Mouse (Mus musculus): ENCODE measurements at regions not wholly inside any gene's neighbourhood (a gene's known extent, or its start where the extent isn't known, plus 50 kb on each side); places are given as distances from the start of the nearest gene placed in this dataset.

DNA sequence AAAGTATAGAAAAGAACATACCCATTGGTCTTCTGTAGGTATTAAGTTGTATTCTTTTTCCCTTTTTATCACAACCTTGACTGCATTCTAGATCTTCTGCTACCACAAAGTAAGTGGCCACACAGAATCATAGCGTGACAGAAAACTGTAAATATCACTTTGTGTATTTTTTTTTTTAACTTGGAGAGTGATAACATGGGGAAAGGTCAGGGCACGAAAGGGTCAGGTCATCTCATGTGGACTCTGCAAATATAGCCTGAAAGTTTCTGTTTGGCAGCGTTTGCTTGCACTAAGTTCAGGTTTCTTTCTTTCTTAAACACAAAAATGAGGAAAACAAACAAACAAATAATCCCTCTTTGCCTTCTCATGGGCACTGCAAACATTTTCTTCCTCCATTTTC is 1101.1 kb downstream of the Gsdmc2 start:
- Histone ChIP-seq H3K4me2 (ENCODE audit: low read depth, low read length) (no peak overlapping the region), H3K36me3 (ENCODE audit: control insufficient read depth, insufficient read depth, low read length) (no peaks in the 10 kb centered on the region), H3K9ac (ENCODE audit: low read depth, low read length) (no peak overlapping the region), H3K4me1 (ENCODE audit: control insufficient read depth, insufficient read depth, low read length) (no peaks in the 10 kb centered on the region), H3K4me3 (ENCODE audit: low read depth, low read length) (no peak overlapping the region), H3K9me3 (ENCODE audit: control insufficient read depth, low read length) (no peaks in the 10 kb centered on the region), H3K27me3 (replicated peaks; ENCODE audit: control insufficient read depth, insufficient read depth, low read length) (no peaks in the 10 kb centered on the region), H3K27ac (replicated peaks; ENCODE audit: low read depth, low read length) (no peak overlapping the region)
- no peak for DNase-seq (ENCODE audit: low spot score)
- ATAC-seq (ENCODE audit: low read depth), result no peak
- WGBS, result 67% methylated on average over 3 of the region's 3 CpGs

DNA sequence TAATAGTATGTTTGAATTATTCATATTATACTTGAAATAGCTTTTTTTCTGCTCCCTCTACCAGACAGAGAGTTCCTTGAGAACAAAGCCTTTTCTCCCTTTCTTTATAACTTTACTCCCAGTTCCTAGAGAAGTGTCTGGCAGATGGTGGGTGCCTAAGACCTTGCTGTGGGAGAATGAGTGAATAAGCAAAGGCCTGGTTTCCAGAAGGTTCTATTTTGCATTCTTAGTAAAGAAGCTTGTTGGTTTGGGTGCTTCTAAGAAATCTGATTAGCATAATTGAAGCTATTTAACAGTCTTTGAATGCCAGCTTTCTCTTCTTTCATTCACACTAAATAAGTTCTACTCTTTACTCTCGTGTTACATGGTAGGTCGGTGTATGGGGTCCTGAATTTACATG is 1104.2 kb downstream of the Gsdmc2 start:
- Histone ChIP-seq H3K4me1 (ENCODE audit: control insufficient read depth, insufficient read depth, low read length) (no peaks in the 10 kb centered on the region), H3K36me3 (ENCODE audit: control insufficient read depth, insufficient read depth, low read length) (no peaks in the 10 kb centered on the region), H3K4me3 (ENCODE audit: low read depth, low read length) (no peak overlapping the region), H3K4me2 (ENCODE audit: low read depth, low read length) (no peak overlapping the region), H3K27me3 (replicated peaks; ENCODE audit: control insufficient read depth, insufficient read depth, low read length) (no peaks in the 10 kb centered on the region), H3K27ac (replicated peaks; ENCODE audit: low read depth, low read length) (no peak overlapping the region), H3K9me3 (ENCODE audit: control insufficient read depth, low read length) (no peaks in the 10 kb centered on the region), H3K9ac (ENCODE audit: low read depth, low read length) (no peak overlapping the region)
- DNase-seq (ENCODE audit: low spot score) (no peak), ATAC-seq (ENCODE audit: low read depth) (no peak)
- 76% methylated on average over 2 of the region's 2 CpGs for WGBS

DNA sequence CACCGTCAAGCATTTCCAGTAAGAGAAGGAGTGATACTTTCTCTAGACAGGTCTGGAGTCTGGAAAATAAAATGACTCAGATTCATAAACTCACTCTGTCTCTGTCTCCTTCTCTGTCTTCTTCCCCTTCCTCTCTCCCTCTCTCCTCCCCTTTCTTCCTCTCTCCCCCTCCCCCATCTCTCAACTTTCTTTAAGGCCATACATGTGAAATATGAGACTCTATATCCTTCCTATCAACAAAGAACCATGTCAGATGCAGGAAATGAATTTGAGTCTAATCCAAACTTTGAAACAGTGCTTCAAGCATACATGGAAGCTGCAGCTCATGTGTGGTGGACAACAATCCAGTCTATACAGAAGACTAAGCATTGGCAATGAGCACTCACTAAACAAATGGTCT is 1109.6 kb downstream of the Gsdmc2 start:
- no peak for ATAC-seq (ENCODE audit: low read depth)
- no peaks in the 10 kb centered on the region for H3K27me3 ChIP-seq (replicated peaks; ENCODE audit: control insufficient read depth, insufficient read depth, low read length)
- H3K9me3 ChIP-seq (ENCODE audit: control insufficient read depth, low read length), result no peaks in the 10 kb centered on the region
- no peak overlapping the region for H3K9ac ChIP-seq (ENCODE audit: low read depth, low read length)
- WGBS, result 64% methylated on average over 1 of the region's 1 CpGs
- H3K36me3 ChIP-seq (ENCODE audit: control insufficient read depth, insufficient read depth, low read length), result no peaks in the 10 kb centered on the region
- no peak overlapping the region for H3K4me3 ChIP-seq (ENCODE audit: low read depth, low read length)
- H3K4me1 ChIP-seq (ENCODE audit: control insufficient read depth, insufficient read depth, low read length), result no peaks in the 10 kb centered on the region
- H3K4me2 ChIP-seq (ENCODE audit: low read depth, low read length), result no peak overlapping the region
- DNase-seq (ENCODE audit: low spot score), result no peak
- no peak overlapping the region for H3K27ac ChIP-seq (replicated peaks; ENCODE audit: low read depth, low read length)

- Histone ChIP-seq H3K27me3 (replicated peaks; ENCODE audit: control insufficient read depth, insufficient read depth, low read length) (no peaks in the 10 kb centered on the region), H3K9ac (ENCODE audit: low read depth, low read length) (no peak overlapping the region), H3K4me3 (ENCODE audit: low read depth, low read length) (no peak overlapping the region), H3K27ac (replicated peaks; ENCODE audit: low read depth, low read length) (no peak overlapping the region), H3K9me3 (ENCODE audit: control insufficient read depth, low read length) (no peaks in the 10 kb centered on the region), H3K4me2 (ENCODE audit: low read depth, low read length) (no peak overlapping the region), H3K36me3 (ENCODE audit: control insufficient read depth, insufficient read depth, low read length) (no peaks in the 10 kb centered on the region), H3K4me1 (ENCODE audit: control insufficient read depth, insufficient read depth, low read length) (no peaks in the 10 kb centered on the region)
- DNase-seq (ENCODE audit: low spot score) (no peak), ATAC-seq (ENCODE audit: low read depth) (no peak)
- 53% methylated on average over 3 of the region's 3 CpGs for WGBS
These were observed 1110.1 kb downstream of the Gsdmc2 start for GRCm38 (mm10) chr15:62734900-62735299.

DNA sequence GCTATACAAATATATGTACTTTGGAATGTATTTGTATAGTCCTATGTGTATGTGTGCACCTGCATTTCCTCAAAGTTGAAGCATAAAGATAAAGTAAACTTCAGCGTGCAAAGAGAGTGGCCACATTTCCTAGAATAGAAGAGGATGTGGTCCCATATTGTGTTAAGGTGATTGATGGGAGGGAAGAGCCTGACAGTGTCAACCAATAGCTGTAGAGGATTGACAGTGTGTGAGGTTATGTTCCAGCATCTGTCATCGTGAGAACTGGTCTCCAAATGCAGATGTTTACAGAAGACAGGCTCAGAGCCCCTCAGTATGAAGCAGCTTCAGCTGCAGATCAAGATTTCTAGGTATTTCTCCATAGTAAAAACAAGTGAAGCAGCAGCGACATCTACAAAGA is 1114.5 kb downstream of the Gsdmc2 start:
- H3K27ac ChIP-seq (replicated peaks; ENCODE audit: low read depth, low read length), result no peak overlapping the region
- no peaks in the 10 kb centered on the region for H3K27me3 ChIP-seq (replicated peaks; ENCODE audit: control insufficient read depth, insufficient read depth, low read length)
- no peak overlapping the region for H3K4me2 ChIP-seq (ENCODE audit: low read depth, low read length)
- H3K4me3 ChIP-seq (ENCODE audit: low read depth, low read length), result no peak overlapping the region
- no peak overlapping the region for H3K9ac ChIP-seq (ENCODE audit: low read depth, low read length)
- no peaks in the 10 kb centered on the region for H3K36me3 ChIP-seq (ENCODE audit: control insufficient read depth, insufficient read depth, low read length)
- no peaks in the 10 kb centered on the region for H3K9me3 ChIP-seq (ENCODE audit: control insufficient read depth, low read length)
- DNase-seq (ENCODE audit: low spot score) (no peak), ATAC-seq (ENCODE audit: low read depth) (no peak)
- WGBS, result 72% methylated on average over 3 of the region's 3 CpGs
- H3K4me1 ChIP-seq (ENCODE audit: control insufficient read depth, insufficient read depth, low read length), result no peaks in the 10 kb centered on the region

- H3K4me2 ChIP-seq (ENCODE audit: low read depth, low read length), result no peak overlapping the region
- no peaks in the 10 kb centered on the region for H3K36me3 ChIP-seq (ENCODE audit: control insufficient read depth, insufficient read depth, low read length)
- no peaks in the 10 kb centered on the region for H3K9me3 ChIP-seq (ENCODE audit: control insufficient read depth, low read length)
- no peak for DNase-seq (ENCODE audit: low spot score)
- H3K4me1 ChIP-seq (ENCODE audit: control insufficient read depth, insufficient read depth, low read length), result no peaks in the 10 kb centered on the region
- no peak overlapping the region for H3K27ac ChIP-seq (replicated peaks; ENCODE audit: low read depth, low read length)
- no peak overlapping the region for H3K9ac ChIP-seq (ENCODE audit: low read depth, low read length)
- no peak for ATAC-seq (ENCODE audit: low read depth)
- WGBS, result 61% methylated on average over 3 of the region's 3 CpGs
- H3K27me3 ChIP-seq (replicated peaks; ENCODE audit: control insufficient read depth, insufficient read depth, low read length), result no peaks in the 10 kb centered on the region
- H3K4me3 ChIP-seq (ENCODE audit: low read depth, low read length), result no peak overlapping the region
These were observed 1130.7 kb downstream of the Gsdmc2 start for GRCm38 (mm10) chr15:62714265-62714664.

- no peaks in the 10 kb centered on the region for H3K36me3 ChIP-seq (ENCODE audit: control insufficient read depth, insufficient read depth, low read length)
- no peaks in the 10 kb centered on the region for H3K9me3 ChIP-seq (ENCODE audit: control insufficient read depth, low read length)
- H3K4me3 ChIP-seq (ENCODE audit: low read depth, low read length), result no peak overlapping the region
- WGBS, result 85% methylated on average over 8 of the region's 9 CpGs
- no peak for DNase-seq (ENCODE audit: low spot score)
- H3K27me3 ChIP-seq (replicated peaks; ENCODE audit: control insufficient read depth, insufficient read depth, low read length), result no peaks in the 10 kb centered on the region
- H3K4me1 ChIP-seq (ENCODE audit: control insufficient read depth, insufficient read depth, low read length), result no peaks in the 10 kb centered on the region
- no peak overlapping the region for H3K4me2 ChIP-seq (ENCODE audit: low read depth, low read length)
- no peak overlapping the region for H3K9ac ChIP-seq (ENCODE audit: low read depth, low read length)
- H3K27ac ChIP-seq (replicated peaks; ENCODE audit: low read depth, low read length), result no peak overlapping the region
- ATAC-seq (ENCODE audit: low read depth), result no peak
These were observed 1132.3 kb downstream of the Gsdmc2 start for GRCm38 (mm10) chr15:62712543-62713131.

DNA sequence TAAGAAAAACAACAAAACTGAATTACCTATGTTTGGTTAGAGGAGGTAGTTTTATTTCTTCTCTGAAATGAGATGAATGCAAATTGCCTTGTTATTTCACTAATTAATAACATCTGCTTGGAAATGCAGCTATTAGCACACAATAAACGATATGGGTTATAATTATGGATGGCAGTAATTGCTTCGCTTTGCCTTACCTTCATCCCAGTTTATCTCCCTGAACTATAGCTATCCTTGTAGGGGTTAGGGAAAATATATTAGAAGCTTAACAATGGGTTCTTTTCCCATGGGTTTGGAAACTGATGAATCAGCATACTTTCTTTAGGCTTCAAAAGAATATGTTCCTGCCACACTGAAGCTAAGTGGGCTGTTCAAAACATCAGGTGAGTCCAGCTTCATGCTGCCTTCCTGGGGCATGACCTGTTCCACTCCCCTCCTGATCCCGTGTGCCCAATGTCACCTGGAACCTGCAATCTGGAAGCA is 1132.9 kb downstream of the Gsdmc2 start:
- no peak overlapping the region for H3K4me3 ChIP-seq (ENCODE audit: low read depth, low read length)
- H3K36me3 ChIP-seq (ENCODE audit: control insufficient read depth, insufficient read depth, low read length), result no peaks in the 10 kb centered on the region
- ATAC-seq (ENCODE audit: low read depth), result no peak
- H3K9ac ChIP-seq (ENCODE audit: low read depth, low read length), result no peak overlapping the region
- no peak for DNase-seq (ENCODE audit: low spot score)
- no peaks in the 10 kb centered on the region for H3K9me3 ChIP-seq (ENCODE audit: control insufficient read depth, low read length)
- no peak overlapping the region for H3K27ac ChIP-seq (replicated peaks; ENCODE audit: low read depth, low read length)
- H3K4me1 ChIP-seq (ENCODE audit: control insufficient read depth, insufficient read depth, low read length), result no peaks in the 10 kb centered on the region
- 72% methylated on average over 3 of the region's 3 CpGs for WGBS
- H3K4me2 ChIP-seq (ENCODE audit: low read depth, low read length), result no peak overlapping the region
- H3K27me3 ChIP-seq (replicated peaks; ENCODE audit: control insufficient read depth, insufficient read depth, low read length), result no peaks in the 10 kb centered on the region

- Histone ChIP-seq H3K9ac (ENCODE audit: low read depth, low read length) (no peak overlapping the region), H3K4me2 (ENCODE audit: low read depth, low read length) (no peak overlapping the region), H3K4me1 (ENCODE audit: control insufficient read depth, insufficient read depth, low read length) (no peaks in the 10 kb centered on the region), H3K36me3 (ENCODE audit: control insufficient read depth, insufficient read depth, low read length) (no peaks in the 10 kb centered on the region), H3K27ac (replicated peaks; ENCODE audit: low read depth, low read length) (no peak overlapping the region), H3K27me3 (replicated peaks; ENCODE audit: control insufficient read depth, insufficient read depth, low read length) (no peaks in the 10 kb centered on the region), H3K9me3 (ENCODE audit: control insufficient read depth, low read length) (no peaks in the 10 kb centered on the region), H3K4me3 (ENCODE audit: low read depth, low read length) (no peak overlapping the region)
- ATAC-seq (ENCODE audit: low read depth), result no peak
- WGBS, result 68% methylated on average over 2 of the region's 2 CpGs
- DNase-seq (ENCODE audit: low spot score), result no peak
These were observed 1135.4 kb downstream of the Gsdmc2 start for GRCm38 (mm10) chr15:62709546-62709945.
